Mouse (Mus musculus): ENCODE results near the gene Rabgap1l. TPM values are rescaled to one million over a fixed set of nuclear protein-coding genes. Genes with fewer than 3 reads are reported as not detected.
"Not testable (repeated sequence)": the region's sequence is repeated elsewhere in the genome, so short reads cannot be mapped to it uniquely, and the experiment has no call there.

Rabgap1l gene
- total and polyA plus RNA-seq, 2 experiments from 2014 or later: 34.1 to 110 TPM

GRCm38 (mm10) chr1:160443506-160443905, 349.5 kb downstream of the Rabgap1l start:
- H3K36me3 ChIP-seq (ENCODE audit: insufficient read depth, low read length): no peaks in the 10 kb centered on the region
- no peak overlapping the region for H3K4me2 ChIP-seq (ENCODE audit: low read depth, low read length, poor library complexity, severe bottlenecking)
- no peaks in the 10 kb centered on the region for H3K27me3 ChIP-seq (ENCODE audit: insufficient read depth, low read length)
- H3K4me1 ChIP-seq (ENCODE audit: insufficient read depth, low read length): no peaks in the 10 kb centered on the region
- no peak for ATAC-seq (ENCODE audit: low FRiP score)
- WGBS: 77% methylated on average over 1 of the region's 1 CpGs
- no peak for DNase-seq (ENCODE audit: low spot score)
- TF ChIP-seq CTCF (IDR thresholded peaks at IDR 0.05): no peak
- H3K27ac ChIP-seq (ENCODE audit: low read depth, low read length): no peak overlapping the region
- no peaks in the 10 kb centered on the region for H3K9me3 ChIP-seq (ENCODE audit: low read length)
- H3K4me3 ChIP-seq (ENCODE audit: low read depth, low read length): no peak overlapping the region
- no peak overlapping the region for H3K9ac ChIP-seq (replicated peaks; ENCODE audit: low read length, poor library complexity, severe bottlenecking)

GRCm38 (mm10) chr1:160441679-160442078, 351.3 kb downstream of the Rabgap1l start:
- no peak overlapping the region for H3K9ac ChIP-seq (replicated peaks; ENCODE audit: low read length, poor library complexity, severe bottlenecking)
- H3K27me3 ChIP-seq (ENCODE audit: insufficient read depth, low read length): no peaks in the 10 kb centered on the region
- no peak overlapping the region for H3K4me2 ChIP-seq (ENCODE audit: low read depth, low read length, poor library complexity, severe bottlenecking)
- H3K27ac ChIP-seq (ENCODE audit: low read depth, low read length): no peak overlapping the region
- TF ChIP-seq CTCF (IDR thresholded peaks at IDR 0.05): no peak
- no peak for ATAC-seq (ENCODE audit: low FRiP score)
- peak; percentile 66 for DNase-seq (ENCODE audit: low spot score)
- no peaks in the 10 kb centered on the region for H3K4me1 ChIP-seq (ENCODE audit: insufficient read depth, low read length)
- no peaks in the 10 kb centered on the region for H3K9me3 ChIP-seq (ENCODE audit: low read length)
- 53% methylated on average over 2 of the region's 2 CpGs for WGBS
- H3K36me3 ChIP-seq (ENCODE audit: insufficient read depth, low read length): no peaks in the 10 kb centered on the region
- H3K4me3 ChIP-seq (ENCODE audit: low read depth, low read length): no peak overlapping the region

DNA sequence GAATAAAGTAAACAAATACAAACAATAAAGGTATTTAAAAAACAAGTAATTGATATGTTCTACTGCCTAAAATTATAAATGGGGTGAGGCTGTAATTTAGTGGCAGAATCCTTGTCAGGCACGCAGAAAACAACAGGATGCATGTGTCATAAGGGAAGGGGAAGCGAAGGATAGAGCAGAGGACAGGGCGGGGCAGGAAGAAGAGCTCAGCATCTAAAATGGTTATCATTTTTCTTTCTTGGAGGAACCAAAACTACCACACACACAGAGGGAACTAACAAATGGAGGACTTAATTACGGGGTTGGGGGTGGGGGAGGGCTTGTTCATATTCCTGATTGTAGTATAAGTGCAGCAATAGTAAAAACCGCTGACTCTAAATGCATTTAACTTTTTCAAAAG, 351.9 kb downstream of the Rabgap1l start:
- Histone ChIP-seq H3K27me3 (ENCODE audit: insufficient read depth, low read length) (no peaks in the 10 kb centered on the region), H3K9ac (replicated peaks; ENCODE audit: low read length, poor library complexity, severe bottlenecking) (no peak overlapping the region), H3K36me3 (ENCODE audit: insufficient read depth, low read length) (no peaks in the 10 kb centered on the region), H3K4me1 (ENCODE audit: insufficient read depth, low read length) (no peaks in the 10 kb centered on the region), H3K27ac (ENCODE audit: low read depth, low read length) (no peak overlapping the region), H3K4me3 (ENCODE audit: low read depth, low read length) (no peak overlapping the region), H3K9me3 (ENCODE audit: low read length) (no peaks in the 10 kb centered on the region), H3K4me2 (ENCODE audit: low read depth, low read length, poor library complexity, severe bottlenecking) (no peak overlapping the region)
- ATAC-seq (ENCODE audit: low FRiP score): no peak
- 93% methylated on average over 5 of the region's 5 CpGs for WGBS
- TF ChIP-seq CTCF (IDR thresholded peaks at IDR 0.05): no peak
- DNase-seq (ENCODE audit: low spot score): no peak

DNA sequence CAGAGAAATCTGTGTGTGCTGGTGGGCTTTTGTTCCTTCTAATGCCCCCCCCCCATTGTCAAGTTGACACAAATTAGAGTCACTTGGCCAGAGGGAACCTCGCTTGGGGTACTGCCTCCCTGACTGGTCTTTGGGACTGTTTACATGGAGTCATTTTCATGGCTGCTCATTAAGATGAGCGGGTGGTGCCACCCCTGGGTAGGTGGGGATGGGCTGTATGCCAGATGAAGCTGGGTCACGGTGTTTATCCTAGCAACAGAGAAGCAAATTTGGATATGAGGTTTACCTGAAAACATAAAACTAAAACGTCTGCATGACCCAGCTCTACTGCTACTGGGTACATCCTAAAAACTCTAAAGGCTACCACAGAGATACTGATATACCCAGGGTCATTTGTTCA, 354.2 kb downstream of the Rabgap1l start:
- no peak for DNase-seq (ENCODE audit: low spot score)
- H3K9me3 ChIP-seq (ENCODE audit: low read length): no peaks in the 10 kb centered on the region
- H3K27ac ChIP-seq (ENCODE audit: low read depth, low read length): no peak overlapping the region
- ATAC-seq (ENCODE audit: low FRiP score): no peak
- no peak overlapping the region for H3K4me2 ChIP-seq (ENCODE audit: low read depth, low read length, poor library complexity, severe bottlenecking)
- H3K4me3 ChIP-seq (ENCODE audit: low read depth, low read length): no peak overlapping the region
- no peaks in the 10 kb centered on the region for H3K27me3 ChIP-seq (ENCODE audit: insufficient read depth, low read length)
- 68% methylated on average over 4 of the region's 4 CpGs for WGBS
- no peaks in the 10 kb centered on the region for H3K36me3 ChIP-seq (ENCODE audit: insufficient read depth, low read length)
- no peaks in the 10 kb centered on the region for H3K4me1 ChIP-seq (ENCODE audit: insufficient read depth, low read length)
- no peak overlapping the region for H3K9ac ChIP-seq (replicated peaks; ENCODE audit: low read length, poor library complexity, severe bottlenecking)
- TF ChIP-seq CTCF (IDR thresholded peaks at IDR 0.05): no peak

DNA sequence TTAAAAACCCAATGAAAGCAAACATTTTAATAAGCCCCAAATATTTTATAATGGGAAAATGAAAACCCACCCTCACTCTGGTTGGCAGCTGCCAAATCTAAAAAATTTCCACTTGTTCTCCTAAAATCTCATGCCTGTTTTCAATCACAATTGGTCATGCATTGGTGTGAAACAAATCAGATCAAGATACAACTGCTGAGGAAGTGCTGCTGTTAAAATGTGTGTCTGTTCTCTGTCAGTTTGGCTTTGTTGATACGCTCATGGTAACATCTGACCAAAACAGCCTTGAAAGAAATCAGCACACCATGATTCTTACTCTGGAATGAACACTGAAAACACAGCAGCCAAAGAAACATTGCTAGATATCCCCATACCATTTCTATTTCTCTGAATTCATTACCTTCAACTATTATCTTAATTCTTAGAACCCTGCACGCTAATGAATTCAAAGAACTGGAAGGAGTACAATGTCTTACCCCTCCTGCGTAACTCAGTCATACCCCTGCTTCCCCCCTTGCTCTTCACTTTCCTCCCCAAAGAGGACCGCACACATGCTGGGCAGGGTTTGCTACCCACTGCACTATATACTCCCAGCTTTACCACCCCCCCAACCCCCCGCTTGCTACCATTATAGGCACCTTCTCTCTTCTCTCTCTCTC, 375.7 kb downstream of the Rabgap1l start:
- no peak overlapping the region for H3K9ac ChIP-seq (replicated peaks; ENCODE audit: low read length, poor library complexity, severe bottlenecking)
- no peak for DNase-seq (ENCODE audit: low spot score)
- H3K27me3 ChIP-seq (ENCODE audit: insufficient read depth, low read length): no peaks in the 10 kb centered on the region
- ATAC-seq (ENCODE audit: low FRiP score): no peak
- H3K4me1 ChIP-seq (ENCODE audit: insufficient read depth, low read length): no peaks in the 10 kb centered on the region
- H3K36me3 ChIP-seq (ENCODE audit: insufficient read depth, low read length): no peaks in the 10 kb centered on the region
- no peak for TF ChIP-seq CTCF (IDR thresholded peaks at IDR 0.05)
- no peaks in the 10 kb centered on the region for H3K9me3 ChIP-seq (ENCODE audit: low read length)
- H3K4me2 ChIP-seq (ENCODE audit: low read depth, low read length, poor library complexity, severe bottlenecking): no peak overlapping the region
- no peak overlapping the region for H3K4me3 ChIP-seq (ENCODE audit: low read depth, low read length)
- H3K27ac ChIP-seq (ENCODE audit: low read depth, low read length): no peak overlapping the region
- WGBS: 57% methylated on average over 5 of the region's 5 CpGs

- H3K36me3 ChIP-seq (ENCODE audit: insufficient read depth, low read length): no peaks in the 10 kb centered on the region
- TF ChIP-seq CTCF (IDR thresholded peaks at IDR 0.05): peak; percentile 83
- no peak overlapping the region for H3K4me3 ChIP-seq (ENCODE audit: low read depth, low read length)
- DNase-seq (ENCODE audit: low spot score): peak; percentile 57
- WGBS: 47% methylated on average over 5 of the region's 5 CpGs
- H3K27me3 ChIP-seq (ENCODE audit: insufficient read depth, low read length): no peaks in the 10 kb centered on the region
- no peak overlapping the region for H3K9ac ChIP-seq (replicated peaks; ENCODE audit: low read length, poor library complexity, severe bottlenecking)
- no peaks in the 10 kb centered on the region for H3K9me3 ChIP-seq (ENCODE audit: low read length)
- no peak overlapping the region for H3K4me2 ChIP-seq (ENCODE audit: low read depth, low read length, poor library complexity, severe bottlenecking)
- no peaks in the 10 kb centered on the region for H3K4me1 ChIP-seq (ENCODE audit: insufficient read depth, low read length)
- H3K27ac ChIP-seq (ENCODE audit: low read depth, low read length): no peak overlapping the region
- no peak for ATAC-seq (ENCODE audit: low FRiP score)
Measured at GRCm38 (mm10) chr1:160410822-160411221, 382.2 kb downstream of the Rabgap1l start.

DNA sequence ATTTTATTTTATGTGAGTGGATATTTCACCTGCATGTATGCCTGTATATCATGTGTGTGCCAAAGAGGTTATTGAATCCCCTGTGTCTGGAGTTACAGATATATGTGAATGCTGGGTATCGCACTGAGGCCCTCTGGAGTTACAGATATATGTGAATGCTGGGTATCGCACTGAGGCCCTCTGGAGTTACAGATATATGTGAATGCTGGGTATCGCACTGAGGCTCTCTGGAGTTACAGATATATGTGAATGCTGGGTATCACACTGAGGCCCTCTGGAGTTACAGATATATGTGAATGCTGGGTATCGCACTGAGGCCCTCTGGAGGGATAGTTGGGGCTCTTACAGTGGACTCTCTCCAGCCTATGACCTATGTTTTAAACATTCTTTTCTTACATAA, 383.3 kb downstream of the Rabgap1l start:
- not testable (repeated sequence) for H3K9ac ChIP-seq (replicated peaks; ENCODE audit: low read length, poor library complexity, severe bottlenecking); H3K4me1 ChIP-seq (ENCODE audit: insufficient read depth, low read length); H3K36me3 ChIP-seq (ENCODE audit: insufficient read depth, low read length); H3K9me3 ChIP-seq (ENCODE audit: low read length); H3K27ac ChIP-seq (ENCODE audit: low read depth, low read length); ATAC-seq (ENCODE audit: low FRiP score); H3K4me3 ChIP-seq (ENCODE audit: low read depth, low read length); DNase-seq (ENCODE audit: low spot score); H3K4me2 ChIP-seq (ENCODE audit: low read depth, low read length, poor library complexity, severe bottlenecking); H3K27me3 ChIP-seq (ENCODE audit: insufficient read depth, low read length)
- 96% methylated on average over 4 of the region's 4 CpGs for WGBS
